ENCODE assay signal across 8 mouse cellular contexts in the genomic region with DNA sequence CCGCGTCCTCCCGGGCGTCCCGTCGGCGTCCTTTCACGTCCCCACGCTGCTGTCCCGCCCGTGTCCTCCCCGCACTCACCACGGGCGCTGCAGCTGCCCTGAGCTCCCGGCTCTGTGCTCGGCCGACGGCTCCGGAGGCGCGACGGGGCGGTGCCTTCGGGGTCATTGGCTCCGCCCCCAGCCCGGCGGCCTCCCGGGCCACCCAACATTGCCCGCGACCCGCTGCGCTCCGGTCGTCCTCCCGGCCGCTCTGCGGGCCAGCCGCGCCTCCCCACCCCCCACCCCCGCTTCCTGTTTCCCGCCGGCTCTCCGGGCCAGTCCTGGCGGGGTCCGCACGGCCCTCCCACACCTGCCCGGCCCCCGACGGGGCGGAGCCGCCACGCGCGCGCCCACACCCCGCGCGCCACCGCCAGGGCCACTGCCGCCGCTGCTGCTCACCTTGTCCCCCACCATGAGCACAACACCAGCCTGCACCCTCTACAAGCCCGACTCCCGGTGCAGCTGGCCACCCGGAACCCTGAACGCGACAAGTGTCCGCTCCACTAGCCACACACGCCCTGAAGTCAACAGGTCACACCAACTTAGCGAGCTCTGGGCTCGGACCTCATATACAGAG. TPM values are rescaled to one million over a fixed set of nuclear protein-coding genes. Genes with fewer than 3 reads are reported as not detected.
A peak's percentile ranks its signal among the peaks of the same experiment; 100 is the strongest.
DNase-seq lines count a peak whose midpoint lies in the region; ATAC-seq and TF ChIP-seq lines count a peak whose summit lies in the region.

A gene (minus strand): TSS at position 267 of the 616 bp plus-strand sequence.

- H3K27me3 ChIP-seq in C2C12 (ENCODE audit: control insufficient read depth, insufficient read depth, insufficient read length): peaks cover 16% of the 10 kb centered on the region
- peaks cover 12% of the 10 kb centered on the region; the same call in 1 of the 2 replicates for H3K27me3 ChIP-seq in forebrain, postnatal 0 days (ENCODE audit: insufficient read depth, low read length)
- H3K27me3 ChIP-seq in hindbrain, embryonic 14.5 days (ENCODE audit: control insufficient read depth, insufficient read depth, low read length): peaks cover 45% of the 10 kb centered on the region
- H3K27me3 ChIP-seq in midbrain, embryonic 15.5 days (replicated peaks): peaks cover 36% of the 10 kb centered on the region

- H3K27ac ChIP-seq in forebrain, postnatal 0 days (ENCODE audit: low read depth, low read length): no peak within 1 kb of the TSS
- peak within 1 kb of the TSS; percentile 7; the same call in 1 of the 2 replicates for H3K27ac ChIP-seq in hindbrain, embryonic 14.5 days
- no peak within 1 kb of the TSS for H3K27ac ChIP-seq in midbrain, embryonic 15.5 days

- TF ChIP-seq CTCF in C2C12 (IDR thresholded peaks at IDR 0.05; ENCODE audit: control insufficient read depth, insufficient read depth, insufficient read length): no peak
- TF ChIP-seq CTCF in forebrain, postnatal 0 days (IDR thresholded peaks at IDR 0.05; ENCODE audit: low read depth): no peak

- peak; percentile 28 for ATAC-seq in activated CD4-positive, CD25-positive, alpha-beta regulatory T cell, adult 4 months
- peak; percentile 54; the same call in 1 of the 2 replicates for ATAC-seq in forebrain, postnatal 0 days
- 0 out of 2 replicates have a peak, but pooled peaks have one; percentile 46 for ATAC-seq in hindbrain, embryonic 14.5 days (ENCODE audit: low FRiP score)
- no peak for ATAC-seq in midbrain, embryonic 15.5 days (replicated peaks)

- H3K9ac ChIP-seq in forebrain, postnatal 0 days: peak within 1 kb of the TSS; percentile 56
- peak within 1 kb of the TSS; percentile 62 for H3K9ac ChIP-seq in hindbrain, embryonic 14.5 days
- peak within 1 kb of the TSS; percentile 36 for H3K9ac ChIP-seq in midbrain, embryonic 15.5 days

- DNase-seq in forebrain, postnatal 0 days: peak; percentile 16
- DNase-seq in hindbrain, embryonic 14.5 days (ENCODE audit: low spot score): no peak
- peak; percentile 54 for DNase-seq in liver
- no peak for DNase-seq in cerebellum, adult 18-20 months
- DNase-seq in spleen, postnatal 36 days (ENCODE audit: low spot score in 2 of 2): no peak

- H3K9me3 ChIP-seq in forebrain, postnatal 0 days (ENCODE audit: low read length): no peaks in the 10 kb centered on the region
- H3K9me3 ChIP-seq in hindbrain, embryonic 14.5 days (ENCODE audit: control insufficient read depth, low read length): no peaks in the 10 kb centered on the region
- no peaks in the 10 kb centered on the region for H3K9me3 ChIP-seq in midbrain, embryonic 15.5 days

- no peaks in the 10 kb centered on the region for H3K36me3 ChIP-seq in C2C12 (ENCODE audit: control insufficient read depth, insufficient read depth)
- H3K36me3 ChIP-seq in forebrain, postnatal 0 days (ENCODE audit: insufficient read depth): no peaks in the 10 kb centered on the region
- no peaks in the 10 kb centered on the region for H3K36me3 ChIP-seq in hindbrain, embryonic 14.5 days (replicated peaks; ENCODE audit: control insufficient read depth, insufficient read depth)
- H3K36me3 ChIP-seq in midbrain, embryonic 15.5 days (replicated peaks): no peaks in the 10 kb centered on the region

- H3K79me2 ChIP-seq in C2C12 (ENCODE audit: control insufficient read depth, insufficient read depth): peaks cover 6% of the 10 kb centered on the region

- no peaks in the 10 kb centered on the region for H3K79me3 ChIP-seq in C2C12 (ENCODE audit: low read depth)

- peak within 1 kb of the TSS; percentile 79 for H3K4me2 ChIP-seq in forebrain, postnatal 0 days (ENCODE audit: low read depth)
- H3K4me2 ChIP-seq in hindbrain, embryonic 14.5 days (replicated peaks): peak within 1 kb of the TSS; percentile 77
- H3K4me2 ChIP-seq in midbrain, embryonic 15.5 days: peak within 1 kb of the TSS; percentile 68

- 2% methylated on average over 52 of the region's 70 CpGs for WGBS in forebrain, postnatal 0 days
- WGBS in hindbrain, embryonic 14.5 days: under 1% methylated on average over 64 of the region's 70 CpGs
- under 1% methylated on average over 67 of the region's 70 CpGs for WGBS in midbrain, embryonic 15.5 days

- H3K4me3 ChIP-seq in C2C12 (ENCODE audit: insufficient read depth, poor library complexity, severe bottlenecking): peak within 1 kb of the TSS; percentile 40
- peak within 1 kb of the TSS; percentile 45 for H3K4me3 ChIP-seq in forebrain, postnatal 0 days (ENCODE audit: low read depth, low read length)
- peak within 1 kb of the TSS; percentile 55 for H3K4me3 ChIP-seq in hindbrain, embryonic 14.5 days (replicated peaks; ENCODE audit: low read length)
- peak within 1 kb of the TSS; percentile 42 for H3K4me3 ChIP-seq in midbrain, embryonic 15.5 days

- peak within 1 kb of the TSS; percentile 57 for H3ac ChIP-seq in C2C12 (ENCODE audit: control insufficient read depth, insufficient read length, low read depth)

- H3K4me1 ChIP-seq in forebrain, postnatal 0 days (ENCODE audit: insufficient read depth): peaks cover 5% of the 10 kb centered on the region; the same call in 1 of the 2 replicates
- H3K4me1 ChIP-seq in hindbrain, embryonic 14.5 days (replicated peaks; ENCODE audit: control insufficient read depth, insufficient read depth, low read length): peaks cover 15% of the 10 kb centered on the region; the same call in 1 of the 2 replicates
- H3K4me1 ChIP-seq in midbrain, embryonic 15.5 days: peaks cover 25% of the 10 kb centered on the region

TF ChIP-seq in C2C12, 6 proteins besides CTCF, POLR2A, EP300 and RAD21:
- TF ChIP-seq USF1 (IDR thresholded peaks at IDR 0.05; ENCODE audit: low read depth) (no peak), CEBPB (IDR thresholded peaks at IDR 0.05; ENCODE audit: low read depth) (no peak), MAX (IDR thresholded peaks at IDR 0.05) (no peak)

RNA-seq across cellular contexts. Expression of the gene that starts here (rescaled TPM):
- polyA plus RNA-seq in C2C12 (2012; fragmentation: generic; extraction: Trizol): 0.73 TPM
- not detected for polyA plus RNA-seq in activated CD4-positive, CD25-positive, alpha-beta regulatory T cell, adult 4 months (2017; shearing (Covaris generic))
- total RNA-seq in forebrain, postnatal 0 days (2014; rRNA removed): 0.57 and 0.77 TPM in 2 replicates
- polyA plus RNA-seq in forebrain, postnatal 0 days (2015; fragmentation: Nextera tagmentation; extraction: Ambion mirVana): 1.2 and 1.7 TPM in 2 replicates
- polyA plus RNA-seq in hindbrain, embryonic 14.5 days (2014; fragmentation: Nextera tagmentation; extraction: Ambion mirVana): 2.5 and 2.6 TPM in 2 replicates
- 2.1 and 2.3 TPM in 2 replicates for polyA plus RNA-seq in midbrain, embryonic 15.5 days (2015; fragmentation: Nextera tagmentation; extraction: Ambion mirVana)

Comparison
In these comparisons a context has a peak if more than half of its experiments do, and no peak if none do; other contexts are left out.
1. Peak in ATAC-seq in activated CD4-positive, CD25-positive, alpha-beta regulatory T cell, adult 4 months; RNA of the gene not detected or under 1 TPM.
2. DNase-seq: peak in forebrain, postnatal 0 days (single experiment) and liver (single experiment); none in hindbrain, embryonic 14.5 days (single experiment), cerebellum, adult 18-20 months (0 of 2) and spleen, postnatal 36 days (0 of 2).
3. Peak in every context shown above with its lines, with median percentiles within 50 percentile points of each other: H3K4me3 ChIP-seq, H3K4me2 ChIP-seq and H3K9ac ChIP-seq.